Mouse (Mus musculus): ENCODE results near the gene Prrx1. TPM values are rescaled to one million over a fixed set of nuclear protein-coding genes. Genes with fewer than 3 reads are reported as not detected.

Gene Prrx1
- polyA plus RNA-seq, 1 experiment: 6.0 TPM

DNA sequence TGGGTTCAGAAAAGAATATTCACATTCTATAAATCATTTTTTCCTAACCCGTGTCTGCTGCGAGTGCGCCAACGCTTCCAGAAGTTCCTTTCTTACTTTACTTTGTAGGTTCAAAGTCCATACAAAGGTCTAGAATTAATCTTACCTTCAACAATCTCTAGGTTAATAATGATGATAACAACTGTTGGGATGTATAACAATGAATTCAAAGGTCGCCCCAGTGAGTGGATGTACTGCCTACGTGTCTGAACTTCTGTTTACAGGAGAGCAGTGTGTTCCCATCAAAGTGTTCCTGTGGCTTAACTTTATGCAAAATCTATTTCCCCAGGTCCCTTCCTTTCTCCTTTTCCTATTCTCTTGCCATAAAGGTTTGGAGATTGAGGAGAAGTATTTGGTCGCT is 24.4 kb downstream of the Prrx1 start:
- H3K27ac ChIP-seq (ENCODE audit: control insufficient read depth, insufficient read depth, low read depth, low read length, poor library complexity): no peak overlapping the region
- no peak for TF ChIP-seq CTCF (IDR thresholded peaks at IDR 0.05; ENCODE audit: control insufficient read depth, insufficient read depth, low read length)
- no peak for TF ChIP-seq POLR2A (IDR thresholded peaks at IDR 0.05; ENCODE audit: borderline replicate concordance, control insufficient read depth, low read depth, low read length)
- WGBS: 88% methylated on average over 7 of the region's 7 CpGs

GRCm38 (mm10) chr1:163285539-163285938 is 28.0 kb downstream of the Prrx1 start:
- no peak for TF ChIP-seq CTCF (IDR thresholded peaks at IDR 0.05; ENCODE audit: control insufficient read depth, insufficient read depth, low read length)
- TF ChIP-seq POLR2A (IDR thresholded peaks at IDR 0.05; ENCODE audit: borderline replicate concordance, control insufficient read depth, low read depth, low read length): no peak
- 77% methylated on average over 1 of the region's 1 CpGs for WGBS
- Histone ChIP-seq H3K4me1 (ENCODE audit: control insufficient read depth, insufficient read depth, low read length) (no peaks in the 10 kb centered on the region; the same call in 1 of the 2 replicates), H3K27ac (ENCODE audit: control insufficient read depth, insufficient read depth, low read depth, low read length, poor library complexity) (no peak overlapping the region), H3K4me3 (replicated peaks; ENCODE audit: control insufficient read depth, low read depth, low read length) (no peak overlapping the region)

More for the DNA sequence above, 24.4 kb downstream of the Prrx1 start:
- Histone ChIP-seq H3K4me3 (replicated peaks; ENCODE audit: control insufficient read depth, low read depth, low read length) (no peak overlapping the region), H3K4me1 (ENCODE audit: control insufficient read depth, insufficient read depth, low read length) (peaks cover 1% of the 10 kb centered on the region)

DNA sequence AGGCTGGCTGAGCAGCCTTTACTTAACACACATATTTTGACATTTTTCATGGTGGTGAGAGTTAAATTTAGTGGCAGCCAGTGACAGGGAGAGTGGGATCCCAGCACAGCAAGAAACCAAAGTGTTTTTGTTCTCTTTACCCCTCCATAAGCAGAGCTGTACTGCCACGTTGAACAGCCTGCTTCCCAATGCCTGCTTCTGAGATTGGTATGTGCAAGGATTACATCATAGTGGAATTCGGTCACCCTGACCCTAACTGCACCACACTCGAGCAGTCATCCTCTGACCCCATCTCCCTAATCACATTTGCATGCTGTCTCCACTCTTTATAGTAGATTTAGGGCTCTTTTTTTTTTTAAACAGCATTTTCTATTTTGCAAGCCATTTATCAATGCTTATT is 28.4 kb downstream of the Prrx1 start:
- Histone ChIP-seq H3K4me3 (replicated peaks; ENCODE audit: control insufficient read depth, low read depth, low read length) (no peak overlapping the region), H3K27ac (ENCODE audit: control insufficient read depth, insufficient read depth, low read depth, low read length, poor library complexity) (no peak overlapping the region), H3K4me1 (ENCODE audit: control insufficient read depth, insufficient read depth, low read length) (no peaks in the 10 kb centered on the region; the same call in 1 of the 2 replicates)
- 65% methylated on average over 3 of the region's 3 CpGs for WGBS
- TF ChIP-seq CTCF (IDR thresholded peaks at IDR 0.05; ENCODE audit: control insufficient read depth, insufficient read depth, low read length): no peak
- no peak for TF ChIP-seq POLR2A (IDR thresholded peaks at IDR 0.05; ENCODE audit: borderline replicate concordance, control insufficient read depth, low read depth, low read length)

DNA sequence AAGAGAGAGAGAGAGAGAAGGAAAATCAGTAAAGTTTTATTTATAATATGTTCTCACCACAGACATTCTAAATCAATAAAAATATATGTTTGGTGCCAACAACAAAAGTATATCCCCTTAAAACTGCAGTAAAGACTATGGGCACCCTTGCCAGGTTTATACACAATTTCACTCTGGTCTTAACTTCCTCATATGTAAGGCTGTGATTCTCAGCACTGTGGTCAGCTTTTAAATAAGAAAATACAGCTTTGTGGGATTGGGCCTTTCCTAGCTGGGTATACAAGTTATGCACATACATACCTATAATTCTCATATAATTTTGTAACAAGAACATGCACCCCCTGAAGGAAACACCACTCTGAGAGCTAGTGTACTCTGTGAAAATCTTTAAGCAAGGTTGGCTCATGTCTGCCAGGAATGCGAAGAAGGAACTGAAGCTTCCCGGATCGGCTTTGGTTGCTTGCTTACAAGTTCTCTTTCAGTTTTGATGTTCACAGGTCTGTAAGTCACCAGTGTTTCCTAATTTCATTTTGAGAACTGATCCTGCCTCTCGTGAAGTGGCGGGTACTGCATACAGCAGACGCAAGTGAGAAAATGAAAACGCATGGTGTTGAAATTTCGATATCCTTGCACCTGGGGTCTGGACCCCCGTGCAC is 29.4 kb downstream of the Prrx1 start:
- no peaks in the 10 kb centered on the region; the same call in 1 of the 2 replicates for H3K4me1 ChIP-seq (ENCODE audit: control insufficient read depth, insufficient read depth, low read length)
- no peak overlapping the region for H3K27ac ChIP-seq (ENCODE audit: control insufficient read depth, insufficient read depth, low read depth, low read length, poor library complexity)
- TF ChIP-seq CTCF (IDR thresholded peaks at IDR 0.05; ENCODE audit: control insufficient read depth, insufficient read depth, low read length) (no peak), POLR2A (IDR thresholded peaks at IDR 0.05; ENCODE audit: borderline replicate concordance, control insufficient read depth, low read depth, low read length) (no peak)
- WGBS: 59% methylated on average over 9 of the region's 9 CpGs
- H3K4me3 ChIP-seq (replicated peaks; ENCODE audit: control insufficient read depth, low read depth, low read length): no peak overlapping the region

GRCm38 (mm10) chr1:163281450-163282198 is 31.9 kb downstream of the Prrx1 start:
- no peak overlapping the region for H3K4me3 ChIP-seq (replicated peaks; ENCODE audit: control insufficient read depth, low read depth, low read length)
- no peaks in the 10 kb centered on the region; the same call in 1 of the 2 replicates for H3K4me1 ChIP-seq (ENCODE audit: control insufficient read depth, insufficient read depth, low read length)
- 62% methylated on average over 7 of the region's 7 CpGs for WGBS
- TF ChIP-seq CTCF (IDR thresholded peaks at IDR 0.05; ENCODE audit: control insufficient read depth, insufficient read depth, low read length) (no peak), POLR2A (IDR thresholded peaks at IDR 0.05; ENCODE audit: borderline replicate concordance, control insufficient read depth, low read depth, low read length) (no peak)
- H3K27ac ChIP-seq (ENCODE audit: control insufficient read depth, insufficient read depth, low read depth, low read length, poor library complexity): no peak overlapping the region

DNA sequence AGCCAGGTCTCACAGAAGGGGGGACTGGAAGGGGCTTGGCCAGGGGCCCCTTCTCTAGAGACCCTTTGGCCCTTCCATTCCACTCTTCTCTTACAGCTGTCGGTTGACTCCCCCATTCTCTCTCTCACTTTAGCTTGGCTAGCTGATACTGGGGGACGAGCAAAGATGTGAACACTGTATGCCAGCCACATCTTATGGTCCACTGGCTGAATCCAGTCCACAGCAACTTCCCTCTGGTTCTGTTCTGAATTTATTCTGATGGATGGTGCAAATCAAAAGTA is 32.7 kb downstream of the Prrx1 start:
- 72% methylated on average over 2 of the region's 2 CpGs for WGBS
- TF ChIP-seq CTCF (IDR thresholded peaks at IDR 0.05; ENCODE audit: control insufficient read depth, insufficient read depth, low read length) (no peak), POLR2A (IDR thresholded peaks at IDR 0.05; ENCODE audit: borderline replicate concordance, control insufficient read depth, low read depth, low read length) (no peak)
- Histone ChIP-seq H3K4me1 (ENCODE audit: control insufficient read depth, insufficient read depth, low read length) (no peaks in the 10 kb centered on the region; the same call in 1 of the 2 replicates), H3K4me3 (replicated peaks; ENCODE audit: control insufficient read depth, low read depth, low read length) (no peak overlapping the region), H3K27ac (ENCODE audit: control insufficient read depth, insufficient read depth, low read depth, low read length, poor library complexity) (no peak overlapping the region)

DNA sequence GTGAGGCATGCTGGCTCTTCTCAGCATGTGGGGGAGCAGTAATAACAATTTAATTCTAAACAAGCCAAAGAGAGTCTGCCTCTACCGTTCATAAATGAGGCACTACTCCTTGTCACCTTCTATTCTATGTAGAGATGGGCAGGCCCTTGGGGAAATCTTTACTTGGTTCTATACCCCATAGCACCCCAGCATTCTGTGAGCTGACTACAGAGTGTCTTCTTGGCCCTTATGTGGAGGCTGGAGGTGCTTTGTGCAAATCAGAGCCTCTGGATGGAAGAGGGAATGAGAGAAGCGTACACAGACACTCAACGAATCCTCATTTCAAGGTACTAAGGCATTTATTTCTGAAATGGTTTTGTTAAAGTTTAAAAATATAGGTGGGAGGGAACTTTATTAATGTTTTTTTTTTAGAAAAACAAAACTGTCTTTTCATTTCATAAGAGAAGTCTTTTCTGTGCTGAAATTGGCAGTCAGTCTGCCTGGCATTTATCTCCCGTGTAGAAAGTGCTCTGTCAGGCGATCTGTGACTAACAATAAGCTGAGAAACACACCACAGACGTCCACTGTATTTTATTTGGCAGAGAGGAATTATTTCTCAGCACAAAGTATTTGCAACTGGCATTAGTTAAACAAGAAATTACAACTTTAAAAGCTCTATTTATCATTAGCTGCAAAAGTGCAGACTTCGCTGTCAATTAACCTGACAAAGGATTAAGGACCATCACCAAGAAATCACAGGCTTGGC is 33.2 kb downstream of the Prrx1 start:
- no peaks in the 10 kb centered on the region; the same call in 1 of the 2 replicates for H3K4me1 ChIP-seq (ENCODE audit: control insufficient read depth, insufficient read depth, low read length)
- H3K4me3 ChIP-seq (replicated peaks; ENCODE audit: control insufficient read depth, low read depth, low read length): no peak overlapping the region
- 78% methylated on average over 7 of the region's 7 CpGs for WGBS
- TF ChIP-seq CTCF (IDR thresholded peaks at IDR 0.05; ENCODE audit: control insufficient read depth, insufficient read depth, low read length): no peak
- no peak for TF ChIP-seq POLR2A (IDR thresholded peaks at IDR 0.05; ENCODE audit: borderline replicate concordance, control insufficient read depth, low read depth, low read length)
- H3K27ac ChIP-seq (ENCODE audit: control insufficient read depth, insufficient read depth, low read depth, low read length, poor library complexity): no peak overlapping the region

GRCm38 (mm10) chr1:163277069-163277468 is 36.4 kb downstream of the Prrx1 start:
- no peak overlapping the region for H3K4me3 ChIP-seq (replicated peaks; ENCODE audit: control insufficient read depth, low read depth, low read length)
- WGBS: 69% methylated on average over 7 of the region's 7 CpGs
- no peaks in the 10 kb centered on the region for H3K4me1 ChIP-seq (ENCODE audit: control insufficient read depth, insufficient read depth, low read length)
- TF ChIP-seq POLR2A (IDR thresholded peaks at IDR 0.05; ENCODE audit: borderline replicate concordance, control insufficient read depth, low read depth, low read length): no peak
- TF ChIP-seq CTCF (IDR thresholded peaks at IDR 0.05; ENCODE audit: control insufficient read depth, insufficient read depth, low read length): no peak
- no peak overlapping the region for H3K27ac ChIP-seq (ENCODE audit: control insufficient read depth, insufficient read depth, low read depth, low read length, poor library complexity)
